ENCODE assay signal across 35 mouse cellular contexts in genomic region chr12:104072286-104072685, GRCm38 (mm10). TPM values are rescaled to one million over a fixed set of nuclear protein-coding genes. Genes with fewer than 3 reads are reported as not detected.
DNase-seq lines count a peak whose midpoint lies in the region; ATAC-seq and TF ChIP-seq lines count a peak whose summit lies in the region.
"Had no signal": no experiment of that assay in that cellular context is flagged by ENCODE, and none has a peak within 500 bp of the region (broad histone marks: within the 10 kb centered on the region; RNA-seq: fewer than 3 reads in every experiment).

No protein-coding gene starts in this region.

- no peaks in the 10 kb centered on the region for H3K27me3 ChIP-seq in thymus, adult 2 months (ENCODE audit: control insufficient read depth, insufficient read depth, low read length)
- H3K27me3 ChIP-seq: embryonic facial prominence, embryonic 13.5 days; forebrain, embryonic 12.5 days; hindbrain, embryonic 13.5 days had no signal

- TF ChIP-seq POLR2A in thymus, adult 2 months (IDR thresholded peaks at IDR 0.05; ENCODE audit: control insufficient read depth, extremely low read depth, insufficient read depth, low read length, poor library complexity) = no peak

- WGBS in thymus, adult 2 months = 87% methylated on average over 5 of the region's 5 CpGs

- no peaks in the 10 kb centered on the region; the same call in 1 of the 2 replicates for H3K4me1 ChIP-seq in thymus, adult 2 months (replicated peaks; ENCODE audit: control insufficient read depth, insufficient read depth, low read length)
- H3K4me1 ChIP-seq: embryonic facial prominence, embryonic 10.5 days; embryonic facial prominence, embryonic 13.5 days; forebrain, embryonic 12.5 days; heart, embryonic 15.5 days; hindbrain, embryonic 10.5 days had no signal

- ATAC-seq in frontal cortex, adult (ENCODE audit: low TSS enrichment) = 0 out of 2 replicates have a peak, but pooled peaks have one; percentile 53
- ATAC-seq: activated CD4-positive, CD25-positive, alpha-beta regulatory T cell, adult 4 months; forebrain, embryonic 16.5 days; hindbrain, embryonic 16.5 days had no signal

- H3K4me3 ChIP-seq in thymus, adult 2 months (ENCODE audit: control insufficient read depth, insufficient read depth, low read length) = no peak overlapping the region
- H3K4me3 ChIP-seq: embryonic facial prominence, embryonic 10.5 days; embryonic facial prominence, embryonic 13.5 days; erythroblast, embryonic 14.5 days; forebrain, embryonic 12.5 days; heart, embryonic 12.5 days; heart, embryonic 15.5 days; hindbrain, embryonic 10.5 days; hindbrain, embryonic 13.5 days had no signal

- no peak overlapping the region for H3K27ac ChIP-seq in thymus, adult 2 months (ENCODE audit: control insufficient read depth, insufficient read depth, low read length)
- H3K27ac ChIP-seq: embryonic facial prominence, embryonic 10.5 days; embryonic facial prominence, embryonic 13.5 days; forebrain, embryonic 12.5 days; heart, embryonic 15.5 days; hindbrain, embryonic 10.5 days; hindbrain, embryonic 13.5 days had no signal

- intact Hi-C loops in left cerebral cortex, postnatal 14 days (cut with DNase I) = no loop called here
- intact Hi-C loops in left cerebral cortex, postnatal 10 days (cut with DNase I) = no loop called here

- TF ChIP-seq CTCF in thymus, adult 2 months (IDR thresholded peaks at IDR 0.05; ENCODE audit: borderline replicate concordance, control insufficient read depth, extremely low read depth, insufficient read depth, low read length, poor library complexity) = no peak

- DNase-seq in frontal cortex, postnatal 25 days (ENCODE audit: low spot score in 2 of 2) = no peak
- peak; percentile 27 to 48 for DNase-seq in left cerebral cortex, postnatal 14 days (ENCODE audit: low spot score in 2 of 2)
- no peak for DNase-seq in left cerebral cortex, postnatal 10 days (ENCODE audit: extremely low spot score in 1 of 2, low spot score in 2 of 2)
- peak; percentile 59 for DNase-seq in brain, adult 2 months (ENCODE audit: low read depth, low spot score)
- DNase-seq in layer of hippocampus, adult 9-11 months = peak; percentile 54
- no peak for DNase-seq in retina, postnatal 1 day
- no peak for DNase-seq in thymus, adult 2 months
- DNase-seq: adrenal gland, adult 8-10 months; adrenal gland, postnatal 36 days; cerebellum, adult 11-12 months; cerebellum, adult 8-10 months; cerebellum, postnatal 10 days; cerebellum, postnatal 36 days; embryo, embryonic 11 days; gastrocnemius, postnatal 25 days; heart, adult 18-20 months; heart, postnatal 10 days; heart, postnatal 36 days had no signal

- no peaks in the 10 kb centered on the region for H3K36me3 ChIP-seq in thymus, adult 2 months (ENCODE audit: control insufficient read depth, insufficient read depth, low read length)
- H3K36me3 ChIP-seq: embryonic facial prominence, embryonic 10.5 days; embryonic facial prominence, embryonic 13.5 days; forebrain, embryonic 12.5 days; heart, embryonic 12.5 days; heart, embryonic 15.5 days; hindbrain, embryonic 10.5 days; hindbrain, embryonic 13.5 days had no signal

RNA-seq across cellular contexts. Expression of gene Serpina12, which starts 28.0 kb away (rescaled TPM):
- total RNA-seq in left cerebral cortex, postnatal 14 days (2021) = not detected
- total RNA-seq in left cerebral cortex, postnatal 10 days (2021) = not detected
- polyA plus RNA-seq in thymus, adult 2 months (2012; rRNA removed) = 0.15 TPM in 2 replicates
- total RNA-seq: gastrocnemius, postnatal 25 days; heart, postnatal 10 days; heart, postnatal 36 days had no signal
- polyA plus RNA-seq: activated CD4-positive, CD25-positive, alpha-beta regulatory T cell, adult 4 months; cortical plate, adult 2 months; embryonic facial prominence, embryonic 10.5 days; embryonic facial prominence, embryonic 13.5 days; erythroblast, embryonic 14.5 days; forebrain, embryonic 12.5 days; forebrain, embryonic 16.5 days; frontal cortex, adult 2 months; heart, embryonic 12.5 days; heart, embryonic 15.5 days; hindbrain, embryonic 10.5 days; hindbrain, embryonic 13.5 days; hindbrain, embryonic 16.5 days had no signal

RNA-seq across cellular contexts. Expression of gene Serpina5, which starts 28.6 kb away (rescaled TPM):
- not detected for total RNA-seq in left cerebral cortex, postnatal 14 days (2021)
- not detected for total RNA-seq in left cerebral cortex, postnatal 10 days (2021)
- 0.05 TPM in 1 of 2 replicates, not detected in the other for polyA plus RNA-seq in thymus, adult 2 months (2012; rRNA removed)
- total RNA-seq: ES-E14; gastrocnemius, adult 8-10 months; gastrocnemius, postnatal 25 days; heart, adult 18-20 months; heart, postnatal 10 days; heart, postnatal 36 days had no signal
- polyA plus RNA-seq: activated CD4-positive, CD25-positive, alpha-beta regulatory T cell, adult 4 months; cortical plate, adult 2 months; embryonic facial prominence, embryonic 10.5 days; embryonic facial prominence, embryonic 13.5 days; erythroblast, embryonic 14.5 days; forebrain, embryonic 12.5 days; forebrain, embryonic 16.5 days; frontal cortex, adult 2 months; heart, embryonic 12.5 days; heart, embryonic 15.5 days; hindbrain, embryonic 10.5 days; hindbrain, embryonic 13.5 days; hindbrain, embryonic 16.5 days had no signal

RNA-seq across cellular contexts. Expression of gene Serpina3a, which starts 40.2 kb away (rescaled TPM):
- total RNA-seq in left cerebral cortex, postnatal 14 days (2021) = not detected
- not detected for total RNA-seq in left cerebral cortex, postnatal 10 days (2021)
- polyA plus RNA-seq in thymus, adult 2 months (2012; rRNA removed) = 0.10 TPM in 1 of 2 replicates, not detected in the other
- total RNA-seq: adrenal gland, postnatal 36 days; ES-E14; gastrocnemius, adult 8-10 months; gastrocnemius, postnatal 25 days; heart, adult 18-20 months; heart, postnatal 10 days; heart, postnatal 36 days had no signal
- polyA plus RNA-seq: activated CD4-positive, CD25-positive, alpha-beta regulatory T cell, adult 4 months; cortical plate, adult 2 months; embryonic facial prominence, embryonic 10.5 days; embryonic facial prominence, embryonic 13.5 days; erythroblast, embryonic 14.5 days; forebrain, embryonic 12.5 days; forebrain, embryonic 16.5 days; frontal cortex, adult 2 months; gonadal fat pad, adult 2 months; heart, embryonic 12.5 days; heart, embryonic 15.5 days; hindbrain, embryonic 10.5 days; hindbrain, embryonic 13.5 days; hindbrain, embryonic 16.5 days had no signal

RNA-seq across cellular contexts. Expression of gene Serpina3b, which starts 55.5 kb away (rescaled TPM):
- total RNA-seq in left cerebral cortex, postnatal 14 days (2021) = not detected
- not detected for total RNA-seq in left cerebral cortex, postnatal 10 days (2021)
- 0.09 and 0.19 TPM in 2 replicates for polyA plus RNA-seq in thymus, adult 2 months (2012; rRNA removed)
- total RNA-seq: ES-E14; gastrocnemius, adult 8-10 months; gastrocnemius, postnatal 25 days; heart, adult 18-20 months; heart, postnatal 10 days; heart, postnatal 36 days had no signal
- polyA plus RNA-seq: activated CD4-positive, CD25-positive, alpha-beta regulatory T cell, adult 4 months; cortical plate, adult 2 months; embryonic facial prominence, embryonic 10.5 days; embryonic facial prominence, embryonic 13.5 days; erythroblast, embryonic 14.5 days; forebrain, embryonic 12.5 days; frontal cortex, adult 2 months; hindbrain, embryonic 10.5 days; hindbrain, embryonic 13.5 days; hindbrain, embryonic 16.5 days had no signal

RNA-seq across cellular contexts. Expression of gene Serpina9, which starts 58.7 kb away (rescaled TPM):
- total RNA-seq in left cerebral cortex, postnatal 14 days (2021) = 1 to 10 TPM in 1 of 2 experiments, under 1 TPM in 1; 0.77 to 1.4 TPM
- 1 to 10 TPM in 1 of 2 experiments, under 1 TPM in 1; 0.22 to 1.9 TPM for total RNA-seq in left cerebral cortex, postnatal 10 days (2021)
- polyA plus RNA-seq in thymus, adult 2 months (2012; rRNA removed) = 0.39 and 0.78 TPM in 2 replicates
- total RNA-seq: adrenal gland, adult 8-10 months; adrenal gland, postnatal 36 days; gastrocnemius, adult 8-10 months; gastrocnemius, postnatal 25 days; heart, postnatal 10 days; heart, postnatal 36 days had no signal
- polyA plus RNA-seq: embryonic facial prominence, embryonic 10.5 days; erythroblast, embryonic 14.5 days; forebrain, embryonic 12.5 days; forebrain, embryonic 16.5 days; gonadal fat pad, adult 2 months; hindbrain, embryonic 10.5 days; hindbrain, embryonic 13.5 days had no signal

Comparison
In these comparisons a context has a peak if more than half of its experiments do, and no peak if none do; other contexts are left out.
1. DNase-seq: peak in left cerebral cortex, postnatal 14 days (2 of 2), brain, adult 2 months (single experiment) and layer of hippocampus, adult 9-11 months (single experiment); none in frontal cortex, postnatal 25 days (0 of 2), left cerebral cortex, postnatal 10 days (0 of 2), retina, postnatal 1 day (single experiment) and thymus, adult 2 months (single experiment).